Mouse (Mus musculus) adrenal gland (tissue): ENCODE data around the gene Atp5d.

Experiments
- intact Hi-C: fragments of 180-260 bp; cut with DNase I; formaldehyde crosslinking; loops from one replicate; pipeline ENCODE4 v1.15.1; 2025

The Atp5d gene

GRCm38 (mm10) chr10:80116927-80117691 is 21.3 kb upstream of the Atp5d start:
- intact Hi-C loops, result no loop called here

- intact Hi-C loops, result loop anchor here (2.0 kb wide), 1 partner anchor 17 kb away; no protein-coding TSS in a partner anchor
Measured at GRCm38 (mm10) chr10:80117736-80118135, 20.7 kb upstream of the Atp5d start.

DNA sequence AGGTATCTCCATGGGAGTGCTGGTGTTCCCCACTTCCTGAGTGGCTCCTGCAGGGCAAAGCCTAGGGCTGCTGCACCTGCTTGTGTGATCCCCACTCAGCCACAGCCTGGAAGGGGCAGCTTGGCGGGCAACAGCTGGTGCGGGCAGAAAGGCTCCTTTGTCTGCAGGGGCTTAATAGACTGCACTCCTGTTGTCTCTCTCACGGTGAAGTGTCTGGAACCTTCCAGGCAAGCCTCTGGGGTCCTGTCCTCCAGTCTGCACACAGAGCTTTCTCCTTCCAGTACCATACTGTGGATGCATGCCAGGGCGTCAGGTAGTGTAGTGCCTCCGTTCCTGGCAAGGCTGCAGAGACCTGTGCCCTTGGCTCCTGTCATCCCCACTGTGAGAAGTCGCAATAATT is 19.9 kb upstream of the Atp5d start:
- intact Hi-C loops, result loop anchor here (2.0 kb wide), 1 partner anchor 16 kb away; no protein-coding TSS in a partner anchor

DNA sequence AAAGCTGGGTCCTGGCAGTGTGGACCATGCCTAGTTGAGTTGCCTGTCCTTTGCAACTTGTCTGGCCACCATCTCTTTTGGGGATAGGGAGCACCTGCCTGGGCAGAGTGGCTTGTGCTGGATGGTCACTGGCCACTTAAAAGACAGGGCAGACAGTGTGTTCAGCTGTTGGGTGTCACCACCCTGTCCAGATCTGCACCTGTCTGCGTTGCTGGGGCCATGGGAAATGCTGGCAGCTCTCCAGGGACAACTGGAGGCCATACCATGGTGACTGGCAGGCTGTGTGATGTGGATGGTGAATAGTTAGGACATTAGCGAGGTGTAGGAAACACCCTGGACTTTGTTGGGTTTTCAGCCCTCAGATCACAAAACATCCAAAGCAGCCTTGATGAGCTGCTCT is 18.3 kb upstream of the Atp5d start:
- intact Hi-C loops, result no loop called here

- intact Hi-C loops, result no loop called here
Measured at GRCm38 (mm10) chr10:80121639-80122038, 16.8 kb upstream of the Atp5d start.

- intact Hi-C loops, result no loop called here
Measured at GRCm38 (mm10) chr10:80123932-80124562, 14.4 kb upstream of the Atp5d start.

DNA sequence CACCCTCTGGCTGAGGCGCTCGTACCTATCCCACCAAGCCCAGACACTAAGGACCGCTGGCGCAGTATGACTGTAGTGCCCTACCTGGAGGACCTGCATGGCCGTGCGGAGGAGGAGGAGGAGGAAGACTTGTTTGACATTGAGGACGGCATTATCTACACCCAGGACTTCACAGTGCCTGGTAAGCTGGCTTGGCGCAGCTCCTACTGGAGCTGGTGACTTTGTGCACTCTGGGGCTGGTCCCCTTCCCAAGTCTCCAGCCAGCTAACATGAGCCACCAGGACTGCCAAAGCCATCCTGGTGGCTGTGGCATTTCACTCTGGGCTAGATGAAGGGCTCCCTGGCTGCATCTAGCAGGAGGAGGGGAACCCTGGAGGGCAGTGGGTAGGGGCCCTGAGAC is 10.5 kb upstream of the Atp5d start:
- intact Hi-C loops, result no loop called here

DNA sequence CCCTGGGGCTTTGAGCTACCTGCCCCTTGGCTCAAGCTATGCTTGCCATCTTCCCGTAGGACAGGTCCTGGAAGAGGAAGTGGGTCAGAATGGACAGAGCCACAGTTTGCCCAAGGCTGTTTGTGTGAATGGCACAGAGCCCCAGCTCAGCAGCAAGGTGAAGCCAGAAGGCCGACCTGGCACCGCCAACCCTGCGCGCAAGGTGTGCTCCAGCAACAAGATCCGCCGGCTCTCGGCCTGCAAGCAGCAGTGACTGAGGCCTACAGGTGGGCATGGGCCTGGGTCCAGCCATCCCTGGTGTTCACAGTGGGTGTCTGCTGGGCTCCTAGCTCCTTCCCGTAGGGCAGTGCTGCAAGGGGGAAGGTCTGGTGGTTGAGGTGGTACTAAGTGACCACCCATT is 8.6 kb upstream of the Atp5d start:
- intact Hi-C loops, result no loop called here

- intact Hi-C loops, result no loop called here
Measured at GRCm38 (mm10) chr10:80130403-80131031, 7.9 kb upstream of the Atp5d start.

DNA sequence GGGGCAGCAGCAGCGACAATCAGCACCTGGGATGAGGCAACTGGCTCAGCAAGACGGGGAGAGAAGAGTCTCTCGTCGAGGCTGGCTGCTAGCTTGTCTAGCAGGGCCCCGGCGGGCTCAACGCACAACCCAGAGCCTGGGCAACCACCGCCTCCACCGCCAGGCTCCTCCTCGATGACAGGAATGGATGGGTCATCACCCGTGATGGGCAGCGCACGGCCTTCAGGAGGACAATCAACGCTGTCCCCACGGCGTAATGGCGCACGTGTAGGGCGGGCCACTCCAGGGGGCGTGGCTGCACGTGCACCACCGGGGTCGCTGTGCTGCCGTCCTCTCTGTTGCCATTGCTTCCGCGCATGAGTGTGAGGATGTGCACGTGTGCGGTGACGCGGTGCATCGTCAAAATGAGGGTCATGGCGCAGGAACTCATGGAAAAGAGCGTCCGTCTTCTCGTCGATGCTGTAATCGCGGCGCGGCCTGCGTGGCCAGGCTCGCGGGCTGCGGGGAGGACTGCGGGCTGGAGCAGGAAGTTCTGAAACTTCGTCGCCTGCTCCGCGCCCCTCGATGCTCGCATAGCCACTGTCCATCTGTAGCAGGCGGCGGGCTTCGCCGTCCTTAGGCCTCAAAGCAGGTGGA is 7.0 kb upstream of the Atp5d start:
- intact Hi-C loops, result no loop called here

GRCm38 (mm10) chr10:80131952-80132350 is 6.5 kb upstream of the Atp5d start:
- intact Hi-C loops, result no loop called here

GRCm38 (mm10) chr10:80133226-80133849 is 5.1 kb upstream of the Atp5d start:
- intact Hi-C loops, result no loop called here

DNA sequence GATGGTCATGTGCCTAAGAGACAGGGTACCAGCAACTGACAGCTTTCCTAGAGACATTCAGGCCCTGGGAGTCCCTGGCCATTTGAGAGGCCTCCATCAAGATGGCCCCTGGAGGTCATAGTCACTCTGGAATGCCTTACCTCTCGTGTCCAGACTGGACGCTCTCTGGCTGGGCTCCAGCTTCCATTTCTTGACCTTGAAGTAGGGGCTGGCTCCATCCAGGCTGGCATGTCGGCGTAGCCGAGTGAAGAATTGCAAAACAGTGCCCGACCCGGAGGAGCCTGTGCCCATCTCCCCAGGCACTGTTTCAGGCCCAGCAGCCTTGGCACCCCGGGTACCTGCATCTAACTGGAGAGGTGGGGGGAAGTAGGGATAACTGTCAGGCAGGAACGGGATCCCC is 4.0 kb upstream of the Atp5d start:
- intact Hi-C loops, result loop anchor here (2.0 kb wide), 1 partner anchor 16 kb away; no protein-coding TSS in a partner anchor

GRCm38 (mm10) chr10:80135161-80135560 is 3.3 kb upstream of the Atp5d start:
- intact Hi-C loops, result loop anchor here (2.0 to 5.0 kb wide), 2 partner anchors 16 to 173 kb away; partner anchors contain the start of gene Wdr18

DNA sequence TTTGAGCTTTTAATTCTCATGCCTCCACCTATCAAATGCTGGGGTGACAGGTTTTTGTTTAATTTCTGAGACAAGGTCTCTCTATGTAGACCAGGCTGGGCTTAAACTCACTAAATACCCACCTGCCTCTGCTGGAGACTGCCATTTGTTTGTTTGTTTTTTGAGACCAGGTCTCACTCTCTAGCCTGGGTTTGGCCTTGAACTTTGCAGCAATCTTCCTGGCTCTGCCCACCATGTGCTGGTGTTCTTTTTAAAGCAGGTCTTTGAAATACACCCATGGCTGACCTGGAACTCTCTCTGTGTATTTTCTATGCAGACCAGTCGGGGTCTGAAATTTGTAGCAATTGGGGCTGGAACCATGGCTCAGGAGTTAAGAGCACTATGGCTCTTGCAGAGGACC is 2.8 kb upstream of the Atp5d start:
- intact Hi-C loops, result loop anchor here (2.0 to 5.0 kb wide), 2 partner anchors 17 to 173 kb away; partner anchors contain the start of gene Wdr18

DNA sequence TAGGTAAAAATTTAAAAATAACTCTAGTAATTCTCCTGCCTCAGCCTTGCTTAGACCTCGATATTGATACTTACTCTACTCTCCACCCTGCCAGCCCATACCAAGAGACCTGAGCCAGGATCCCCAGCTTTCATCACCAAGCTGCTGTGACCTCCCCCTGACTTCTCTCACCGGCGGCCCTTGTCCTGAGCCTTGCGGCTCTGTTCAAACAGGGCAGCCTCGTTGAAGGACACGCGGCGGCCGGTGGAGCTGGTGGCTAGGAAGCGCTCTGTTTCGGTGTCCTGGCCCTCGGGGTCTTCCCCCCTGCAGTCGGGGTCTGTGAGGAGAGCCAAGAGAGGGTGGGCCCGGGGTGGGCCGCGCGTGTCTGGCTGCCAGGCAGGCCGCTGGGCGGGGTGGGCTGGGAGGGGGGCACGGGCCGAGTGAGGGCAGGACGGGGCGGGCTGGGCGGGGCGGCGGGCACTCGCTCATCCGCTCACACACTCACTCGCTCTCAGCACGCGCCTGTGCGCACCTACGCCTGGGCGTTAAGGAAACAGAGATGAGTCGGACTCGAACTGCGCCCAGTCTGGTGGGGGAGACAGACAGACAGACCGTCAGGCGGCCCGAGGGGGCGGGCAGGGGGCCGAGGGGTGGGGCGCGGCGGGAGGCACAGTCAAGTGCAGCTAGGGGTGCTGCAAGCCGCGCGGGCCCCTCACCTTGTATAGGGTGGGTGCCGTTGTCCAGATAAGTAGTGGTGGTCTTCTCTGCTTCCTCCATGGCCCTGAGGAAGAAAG is 2.1 kb upstream of the Atp5d start:
- intact Hi-C loops, result loop anchor here (5.0 kb wide), 1 partner anchor 174 kb away; the partner anchor contains the start of gene Wdr18

DNA sequence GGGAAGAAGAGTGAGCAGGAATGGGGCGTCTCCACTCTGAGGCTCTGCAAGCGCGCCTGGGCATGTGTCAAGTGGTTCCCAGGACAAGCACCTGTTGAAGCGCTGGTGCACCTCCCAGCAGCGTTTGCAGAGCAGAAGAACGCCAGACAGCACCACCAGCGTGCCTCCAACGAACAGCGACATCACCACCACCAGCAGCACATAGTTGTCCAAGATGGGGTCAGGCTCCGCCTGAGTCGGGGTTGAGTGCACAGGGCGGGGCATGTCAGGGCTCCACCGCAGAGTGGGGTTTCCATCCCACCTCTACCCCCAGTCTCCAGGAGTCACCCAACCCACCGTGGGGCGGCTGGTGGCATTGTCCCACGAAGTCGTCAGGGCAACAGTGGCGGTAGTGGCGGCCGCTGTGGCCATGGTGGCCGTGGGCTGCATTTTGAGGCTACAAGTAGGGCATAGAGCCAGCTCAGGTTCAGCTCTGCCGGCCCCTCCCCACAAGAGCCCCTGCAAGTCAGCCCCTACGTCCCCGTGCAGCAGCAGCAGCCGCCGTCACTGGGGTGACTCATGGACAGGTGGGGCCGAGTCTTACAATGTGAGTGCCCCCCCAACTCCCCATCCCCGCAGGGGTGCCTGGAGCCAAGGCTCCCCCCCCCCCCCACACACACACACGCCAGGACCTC is 1.3 kb upstream of the Atp5d start:
- intact Hi-C loops, result loop anchor here (5.0 kb wide), 1 partner anchor 175 kb away; the partner anchor contains the start of gene Wdr18

DNA sequence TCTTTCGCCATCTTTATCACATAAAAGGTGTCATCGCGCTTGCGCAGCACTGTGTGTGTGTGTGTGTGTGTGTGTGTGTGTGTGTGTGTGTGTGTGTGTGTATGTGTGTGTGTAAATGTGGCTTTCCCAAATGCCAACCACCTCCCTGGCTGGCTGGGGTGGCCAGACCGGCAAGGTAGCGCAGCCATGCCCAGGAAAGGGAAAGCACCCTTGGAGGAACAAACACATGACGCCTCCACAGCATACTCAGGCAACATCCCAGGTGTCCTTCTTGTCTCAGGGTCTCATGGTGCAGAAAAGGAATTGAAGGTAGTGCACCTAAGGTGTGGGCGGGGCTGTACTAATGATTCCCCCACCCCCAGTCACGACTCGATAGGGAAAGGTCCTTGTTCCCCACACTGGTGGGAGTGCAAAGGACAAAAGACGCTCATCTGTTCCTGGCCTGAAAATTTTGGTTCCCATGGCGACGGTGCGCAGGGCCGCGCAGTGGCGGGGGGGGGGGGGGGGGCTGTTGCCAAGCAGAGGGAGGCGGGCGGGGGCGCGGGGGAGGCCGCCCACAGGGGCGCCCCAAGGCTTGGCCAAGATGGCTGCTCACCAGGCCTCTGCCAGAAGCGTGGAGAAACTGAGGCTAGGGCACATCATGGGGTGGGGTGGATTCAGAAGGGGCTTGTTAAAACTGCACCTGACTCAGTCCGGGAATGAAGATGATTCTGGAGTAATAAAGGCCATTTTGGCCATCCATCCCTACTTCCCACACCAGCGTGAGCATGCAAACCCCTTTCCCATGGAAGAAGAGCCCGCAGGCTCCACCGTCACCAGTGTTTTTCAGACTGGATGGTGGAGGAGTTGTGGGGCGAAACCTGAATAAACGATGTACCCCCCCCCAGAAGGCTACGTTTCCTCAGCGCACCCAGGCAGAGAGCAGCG is 543 bp upstream of the Atp5d start:
- intact Hi-C loops, result loop anchor here (5.0 kb wide), 1 partner anchor 176 kb away; the partner anchor contains the start of gene Wdr18

DNA sequence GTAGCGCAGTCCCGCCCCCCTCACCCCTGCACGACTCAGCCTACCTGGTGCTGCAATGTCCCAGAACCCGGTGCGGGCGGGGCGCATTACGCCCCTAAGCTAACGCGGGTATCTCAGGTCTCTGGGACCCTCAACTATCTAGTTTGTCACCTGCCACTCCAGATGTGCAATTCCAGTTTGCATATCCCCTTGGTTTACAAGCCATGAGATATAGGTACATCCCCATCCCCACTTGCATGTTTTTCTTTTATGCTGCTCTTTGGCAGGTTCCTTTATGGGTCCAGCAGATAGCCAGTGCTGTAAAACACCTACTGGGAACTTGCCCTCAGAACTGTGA is 975 bp downstream of the Atp5d start:
- intact Hi-C loops, result loop anchor here (5.0 kb wide), 1 partner anchor 177 kb away; the partner anchor contains the start of gene Wdr18
